Mouse (Mus musculus): ENCODE results near the gene Nek6. TPM values are rescaled to one million over a fixed set of nuclear protein-coding genes. Genes with fewer than 3 reads are reported as not detected.
A peak's percentile ranks its signal among the peaks of the same experiment; 100 is the strongest.

Nek6 gene
- total RNA-seq, 2 experiments from 2014 or later: 11.5 to 14.0 TPM

GRCm38 (mm10) chr2:38509004-38509719 lies 2.3 kb upstream of the Nek6 start:
- DNase-seq (ENCODE audit: low spot score): no peak

- DNase-seq (ENCODE audit: low spot score): no peak
Observed at GRCm38 (mm10) chr2:38510120-38510519, 1.3 kb upstream of the Nek6 start.

- DNase-seq (ENCODE audit: low spot score): peak; percentile 75
Observed at GRCm38 (mm10) chr2:38512308-38513182, 1.1 kb downstream of the Nek6 start.

- DNase-seq (ENCODE audit: low spot score): no peak
Observed at GRCm38 (mm10) chr2:38513183-38513529, 1.7 kb downstream of the Nek6 start.

GRCm38 (mm10) chr2:38514411-38514810 lies 3.0 kb downstream of the Nek6 start:
- no peak for DNase-seq (ENCODE audit: low spot score)

GRCm38 (mm10) chr2:38515446-38515845 lies 4.0 kb downstream of the Nek6 start:
- no peak for DNase-seq (ENCODE audit: low spot score)

GRCm38 (mm10) chr2:38516471-38516870 lies 5.0 kb downstream of the Nek6 start:
- DNase-seq (ENCODE audit: low spot score): no peak

- no peak for DNase-seq (ENCODE audit: low spot score)
Observed at GRCm38 (mm10) chr2:38517045-38517444, 5.6 kb downstream of the Nek6 start.

- peak; percentile 49 for DNase-seq (ENCODE audit: low spot score)
Observed at GRCm38 (mm10) chr2:38518719-38519118, 7.3 kb downstream of the Nek6 start.

- no peak for DNase-seq (ENCODE audit: low spot score)
Observed at GRCm38 (mm10) chr2:38519934-38520333, 8.5 kb downstream of the Nek6 start.

GRCm38 (mm10) chr2:38521618-38522017 lies 10.2 kb downstream of the Nek6 start:
- DNase-seq (ENCODE audit: low spot score): no peak

GRCm38 (mm10) chr2:38522354-38522753 lies 10.9 kb downstream of the Nek6 start:
- peak; percentile 1 for DNase-seq (ENCODE audit: low spot score)

- DNase-seq (ENCODE audit: low spot score): peak; percentile 1
Observed at GRCm38 (mm10) chr2:38523781-38524445, 12.5 kb downstream of the Nek6 start.

- no peak for DNase-seq (ENCODE audit: low spot score)
Observed at GRCm38 (mm10) chr2:38525034-38525433, 13.6 kb downstream of the Nek6 start.

- DNase-seq (ENCODE audit: low spot score): no peak
Observed at GRCm38 (mm10) chr2:38529582-38530152, 18.2 kb downstream of the Nek6 start.

- DNase-seq (ENCODE audit: low spot score): peak; percentile 30
Observed at GRCm38 (mm10) chr2:38530955-38531381, 19.5 kb downstream of the Nek6 start.

- DNase-seq (ENCODE audit: low spot score): no peak
Observed at GRCm38 (mm10) chr2:38533322-38533721, 21.9 kb downstream of the Nek6 start.

GRCm38 (mm10) chr2:38533767-38534166 lies 22.3 kb downstream of the Nek6 start:
- DNase-seq (ENCODE audit: low spot score): no peak

- DNase-seq (ENCODE audit: low spot score): no peak
Observed at GRCm38 (mm10) chr2:38534241-38534940, 22.9 kb downstream of the Nek6 start.

- DNase-seq (ENCODE audit: low spot score): peak; percentile 32
Observed at GRCm38 (mm10) chr2:38535051-38535450, 23.6 kb downstream of the Nek6 start.
